In the genomic region with DNA sequence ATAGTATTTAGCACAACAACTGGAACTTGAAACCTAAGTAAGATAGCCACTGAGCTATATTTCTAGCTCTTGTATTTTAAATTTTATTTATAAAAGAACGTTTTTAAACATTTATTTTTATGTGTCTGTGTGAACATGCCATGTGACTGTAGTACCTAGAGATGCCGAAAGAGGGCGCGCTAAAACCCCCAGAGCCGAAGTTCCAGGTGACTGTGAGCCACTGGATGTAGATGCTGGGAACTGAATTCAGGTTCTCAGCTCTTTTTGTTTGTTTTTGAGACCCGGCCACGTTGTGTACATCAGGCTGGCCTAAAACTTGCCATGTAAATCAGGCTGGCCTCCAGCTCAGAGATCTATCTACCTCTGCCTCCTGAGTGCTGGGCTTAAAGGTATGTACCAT, we compare ENCODE assay signal across 9 mouse cellular contexts. TPM values are rescaled to one million over a fixed set of nuclear protein-coding genes. Genes with fewer than 3 reads are reported as not detected.
DNase-seq lines count a peak whose midpoint lies in the region; TF ChIP-seq lines count a peak whose summit lies in the region.
"Had no signal": no experiment of that assay in that cellular context is flagged by ENCODE, and none has a peak within 500 bp of the region (broad histone marks: within the 10 kb centered on the region; RNA-seq: fewer than 3 reads in every experiment).

No protein-coding gene starts in this region.

- 25% methylated on average over 7 of the region's 7 CpGs for WGBS in small intestine, adult 2 months

- peak; percentile 77 for TF ChIP-seq CTCF in layer of hippocampus, adult 2 months (conservative IDR thresholded peaks at IDR 0.05)
- TF ChIP-seq CTCF in ES-Bruce4 (IDR thresholded peaks at IDR 0.05; ENCODE audit: low read depth, low read length): peak; percentile 69
- TF ChIP-seq CTCF in small intestine, adult 2 months (IDR thresholded peaks at IDR 0.05; ENCODE audit: extremely low read depth, insufficient read length, insufficient replicate concordance, low read depth, low read length): peak; percentile 74; the same call in 1 of the 2 replicates

- peaks cover 5% of the 10 kb centered on the region for H3K4me1 ChIP-seq in ES-Bruce4 (ENCODE audit: control insufficient read depth, insufficient read depth, low read length)
- H3K4me1 ChIP-seq in small intestine, adult 2 months (ENCODE audit: control insufficient read depth, insufficient read depth, insufficient read length, low read length): peaks cover 3% of the 10 kb centered on the region; the same call in 1 of the 2 replicates

- H3K27me3 ChIP-seq in ES-Bruce4 (ENCODE audit: control insufficient read depth, insufficient read depth, low read length, poor library complexity, severe bottlenecking): no peaks in the 10 kb centered on the region
- H3K27me3 ChIP-seq in small intestine, adult 2 months (ENCODE audit: control insufficient read depth, insufficient read depth, low read length): no peaks in the 10 kb centered on the region
- H3K27me3 ChIP-seq: heart, embryonic 15.5 days had no signal

- DNase-seq in layer of hippocampus, adult 2 months (ENCODE audit: low spot score in 2 of 2): no peak
- DNase-seq in layer of hippocampus, postnatal 14 days (ENCODE audit: low spot score in 2 of 2): no peak
- DNase-seq in c-Kit-negative CD71-positive TER-119-positive erythroid progenitor cells, embryonic 14.5 days (ENCODE audit: low read depth, low spot score): peak; percentile 51
- DNase-seq in Muller cell, postnatal 12 days (ENCODE audit: inconsistent ontology term): no peak
- DNase-seq in right cerebral cortex, postnatal 25 days: no peak

- H3K36me3 ChIP-seq in ES-Bruce4 (ENCODE audit: control insufficient read depth, insufficient read depth, low read length, poor library complexity, severe bottlenecking): no peaks in the 10 kb centered on the region
- H3K36me3 ChIP-seq in small intestine, adult 2 months (ENCODE audit: control insufficient read depth, insufficient read depth, low read length): no peaks in the 10 kb centered on the region
- H3K36me3 ChIP-seq: heart, embryonic 15.5 days had no signal

- TF ChIP-seq EP300 in ES-Bruce4 (IDR thresholded peaks at IDR 0.05; ENCODE audit: insufficient read depth, low read depth, low read length): no peak

- H3K9ac ChIP-seq in ES-Bruce4 (ENCODE audit: low read depth, poor library complexity, severe bottlenecking): no peak overlapping the region
- H3K9ac ChIP-seq: heart, embryonic 15.5 days had no signal

- TF ChIP-seq POLR2A in ES-Bruce4 (IDR thresholded peaks at IDR 0.05; ENCODE audit: insufficient read depth, low read length): no peak
- no peak for TF ChIP-seq POLR2A in small intestine, adult 2 months (IDR thresholded peaks at IDR 0.05; ENCODE audit: low read depth, low read length)

- H3K9me3 ChIP-seq in ES-Bruce4 (replicated peaks; ENCODE audit: control insufficient read depth, insufficient read depth, low read length, poor library complexity, severe bottlenecking): no peaks in the 10 kb centered on the region
- H3K9me3 ChIP-seq: heart, embryonic 15.5 days had no signal

- H3K27ac ChIP-seq in layer of hippocampus, adult 2 months: no peak overlapping the region
- no peak overlapping the region for H3K27ac ChIP-seq in ES-Bruce4 (ENCODE audit: insufficient read depth, low read length)
- no peak overlapping the region for H3K27ac ChIP-seq in small intestine, adult 2 months (ENCODE audit: insufficient read depth, low read depth, low read length)
- H3K27ac ChIP-seq: heart, embryonic 15.5 days had no signal

- no peak overlapping the region for H3K4me3 ChIP-seq in layer of hippocampus, adult 2 months
- H3K4me3 ChIP-seq in ES-Bruce4 (ENCODE audit: low read depth, low read length): no peak overlapping the region
- no peak overlapping the region for H3K4me3 ChIP-seq in small intestine, adult 2 months (ENCODE audit: low read depth, low read length)
- H3K4me3 ChIP-seq: heart, embryonic 15.5 days had no signal

RNA-seq across cellular contexts. Expression of gene Morn3, which starts 3.0 kb away (rescaled TPM):
- total RNA-seq in layer of hippocampus, adult 2 months (2021): not detected
- total RNA-seq in layer of hippocampus, postnatal 14 days (2021): under 1 TPM; 0.62 to 0.79 TPM
- not detected in 2 replicates for polyA plus RNA-seq in ES-Bruce4 (2011; ENCODE audit: insufficient read depth, insufficient read length, low read depth, missing spikeins)
- not detected in 2 replicates for polyA plus RNA-seq in small intestine, adult 2 months (2012; rRNA removed)
- polyA plus RNA-seq: heart, embryonic 15.5 days; liver, embryonic 16.5 days had no signal

RNA-seq across cellular contexts. Expression of gene Tmem120b, which starts 24.4 kb away (rescaled TPM):
- 10 to 100 TPM; 17.8 to 19.6 TPM for total RNA-seq in layer of hippocampus, adult 2 months (2021)
- total RNA-seq in layer of hippocampus, postnatal 14 days (2021): 10 to 100 TPM; 20.1 to 20.3 TPM
- polyA plus RNA-seq in ES-Bruce4 (2011; ENCODE audit: insufficient read depth, insufficient read length, low read depth, missing spikeins): 8.9 and 9.1 TPM in 2 replicates
- 1.6 and 3.3 TPM in 2 replicates for polyA plus RNA-seq in small intestine, adult 2 months (2012; rRNA removed)

RNA-seq across cellular contexts. Expression of gene Orai1, which starts 29.0 kb away (rescaled TPM):
- 10 to 100 TPM; 11.0 to 13.5 TPM for total RNA-seq in layer of hippocampus, adult 2 months (2021)
- 10 to 100 TPM; 15.1 to 16.2 TPM for total RNA-seq in layer of hippocampus, postnatal 14 days (2021)
- 12.7 and 13.3 TPM in 2 replicates for polyA plus RNA-seq in ES-Bruce4 (2011; ENCODE audit: insufficient read depth, insufficient read length, low read depth, missing spikeins)
- polyA plus RNA-seq in small intestine, adult 2 months (2012; rRNA removed): 70.0 and 133 TPM in 2 replicates

RNA-seq across cellular contexts. Expression of gene Kdm2b, which starts 54.2 kb away (rescaled TPM):
- 10 to 100 TPM; 35.0 to 36.7 TPM for total RNA-seq in layer of hippocampus, adult 2 months (2021)
- 10 to 100 TPM; 41.3 to 54.5 TPM for total RNA-seq in layer of hippocampus, postnatal 14 days (2021)
- polyA plus RNA-seq in ES-Bruce4 (2011; ENCODE audit: insufficient read depth, insufficient read length, low read depth, missing spikeins): 50.3 and 56.8 TPM in 2 replicates
- 8.6 and 12.0 TPM in 2 replicates for polyA plus RNA-seq in small intestine, adult 2 months (2012; rRNA removed)
